Mouse (Mus musculus): ENCODE data around the gene Ppp1r1b. TPM values are rescaled to one million over a fixed set of nuclear protein-coding genes. Genes with fewer than 3 reads are reported as not detected.

Gene Ppp1r1b
- total RNA-seq, 2 experiments from 2014 or later = 146 to 208 TPM

DNA sequence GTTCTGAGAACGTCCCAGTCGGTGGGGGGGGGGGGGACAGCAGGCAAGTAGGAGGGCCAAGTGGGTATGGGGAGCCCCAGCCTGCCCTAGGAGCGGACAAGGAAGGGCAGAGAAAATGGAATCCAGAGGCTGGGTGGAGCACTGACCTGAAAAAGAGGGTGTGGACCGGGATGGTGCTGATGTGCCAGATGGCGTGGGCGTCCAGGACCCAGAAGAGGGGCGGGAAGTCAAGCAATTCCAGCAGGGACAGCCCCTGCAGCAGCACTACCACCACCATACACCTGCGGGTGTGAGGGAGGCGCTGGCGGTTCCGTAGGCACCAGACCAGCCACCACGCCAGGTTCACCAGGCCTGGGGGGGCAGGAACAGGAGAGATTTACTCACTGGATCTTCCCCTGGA is 41.9 kb downstream of the Ppp1r1b start:
- no peak for DNase-seq (ENCODE audit: extremely low spot score in 1 of 2, low spot score in 2 of 2)
- no peak overlapping the region for H3K27ac ChIP-seq
- TF ChIP-seq CTCF (IDR thresholded peaks at IDR 0.05) = no peak
- H3K4me3 ChIP-seq = no peak overlapping the region
- intact Hi-C loops (cut with DNase I) = no loop called here

DNA sequence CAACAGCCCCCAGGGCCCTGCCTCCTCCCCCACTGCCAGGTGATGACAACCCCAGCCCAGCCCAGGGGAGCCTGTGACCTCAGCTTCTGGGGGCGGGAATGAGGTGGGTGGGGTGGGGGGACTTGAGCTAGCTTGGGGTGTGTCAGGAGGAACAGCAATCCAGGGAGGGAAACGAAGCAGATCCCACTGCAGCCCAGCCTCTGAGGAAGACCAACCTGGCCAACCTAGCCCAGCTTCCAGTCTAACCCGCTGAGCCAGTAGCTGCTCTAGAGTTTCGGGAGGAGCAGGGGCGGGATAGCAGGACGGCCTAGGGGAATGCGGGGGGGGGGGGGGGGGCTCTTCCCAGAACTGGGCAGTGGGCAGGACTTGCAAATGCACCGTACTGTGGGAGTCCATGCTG is 43.8 kb downstream of the Ppp1r1b start:
- Histone ChIP-seq H3K27ac (no peak overlapping the region), H3K4me3 (no peak overlapping the region)
- intact Hi-C loops (cut with DNase I) = no loop called here
- TF ChIP-seq CTCF (IDR thresholded peaks at IDR 0.05) = no peak
- DNase-seq (ENCODE audit: extremely low spot score in 1 of 2, low spot score in 2 of 2) = no peak

DNA sequence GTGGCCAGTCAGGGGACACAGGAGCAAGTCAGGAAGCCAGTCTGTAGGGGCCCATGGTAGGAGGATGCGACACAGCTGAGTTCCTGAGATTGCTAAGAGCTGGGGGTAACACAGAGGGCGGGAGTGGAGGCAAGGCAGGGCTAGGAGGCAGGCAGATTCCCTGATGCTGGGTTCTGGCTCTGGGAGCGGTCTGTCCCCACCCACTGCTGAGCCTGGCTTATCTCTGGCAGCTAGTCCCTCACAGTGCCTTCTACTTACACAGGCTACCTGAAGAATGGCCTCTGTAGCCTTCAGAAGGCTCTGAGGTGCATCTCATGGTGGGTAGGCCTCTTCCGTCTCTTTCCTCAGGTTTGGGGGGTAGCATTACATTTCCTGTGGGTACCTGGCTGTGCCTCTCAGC is 44.4 kb downstream of the Ppp1r1b start:
- intact Hi-C loops (cut with DNase I) = no loop called here

DNA sequence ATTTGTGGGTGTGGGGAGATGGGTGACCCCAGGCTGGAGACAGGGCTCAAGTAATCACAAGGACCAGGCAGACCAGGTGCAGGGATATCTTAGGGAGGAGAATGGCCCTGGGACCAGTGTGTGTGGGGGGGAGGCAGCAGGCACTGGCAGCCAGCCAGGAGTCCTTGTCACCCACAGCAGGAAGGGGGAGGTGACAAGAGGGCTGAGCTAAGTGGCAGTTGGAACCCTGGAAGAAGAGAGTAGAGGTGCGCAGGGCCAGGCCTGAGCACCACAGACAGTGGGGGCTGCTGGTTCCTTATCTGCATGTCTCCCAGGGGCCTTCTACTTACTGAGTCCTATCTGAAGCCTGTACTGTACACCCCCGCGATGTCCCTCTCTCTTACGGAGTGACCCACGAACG is 45.1 kb downstream of the Ppp1r1b start:
- intact Hi-C loops (cut with DNase I) = no loop called here
- no peak overlapping the region for H3K4me3 ChIP-seq
- no peak for TF ChIP-seq CTCF (IDR thresholded peaks at IDR 0.05)
- no peak overlapping the region for H3K27ac ChIP-seq
- no peak for DNase-seq (ENCODE audit: extremely low spot score in 1 of 2, low spot score in 2 of 2)

More for the DNA sequence above, 44.4 kb downstream of the Ppp1r1b start:
- no peak for TF ChIP-seq CTCF (IDR thresholded peaks at IDR 0.05)
- Histone ChIP-seq H3K27ac (no peak overlapping the region), H3K4me3 (no peak overlapping the region)
- DNase-seq (ENCODE audit: extremely low spot score in 1 of 2, low spot score in 2 of 2) = no peak

DNA sequence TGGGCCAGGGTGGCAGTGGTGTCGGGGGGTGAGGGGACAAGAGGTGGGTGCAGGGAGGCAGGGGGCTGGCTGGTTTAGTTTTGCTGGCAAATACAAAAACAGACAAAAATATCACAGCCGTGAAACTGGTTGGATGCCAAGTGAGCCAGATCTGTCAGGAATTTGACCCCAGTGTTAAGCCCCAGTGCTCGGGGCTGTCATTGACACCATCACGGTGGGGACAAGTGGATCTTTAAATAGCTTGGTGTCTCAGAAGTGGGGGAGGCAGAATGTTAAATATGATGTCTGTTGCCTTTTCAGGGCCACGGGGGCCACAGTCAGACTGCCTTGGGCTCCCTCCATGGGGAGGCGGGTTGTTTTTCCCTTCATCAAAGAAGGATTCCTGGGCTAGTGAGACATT is 46.1 kb downstream of the Ppp1r1b start:
- TF ChIP-seq CTCF (IDR thresholded peaks at IDR 0.05) = no peak
- DNase-seq (ENCODE audit: extremely low spot score in 1 of 2, low spot score in 2 of 2) = no peak
- Histone ChIP-seq H3K4me3 (no peak overlapping the region), H3K27ac (no peak overlapping the region)
- intact Hi-C loops (cut with DNase I) = no loop called here

DNA sequence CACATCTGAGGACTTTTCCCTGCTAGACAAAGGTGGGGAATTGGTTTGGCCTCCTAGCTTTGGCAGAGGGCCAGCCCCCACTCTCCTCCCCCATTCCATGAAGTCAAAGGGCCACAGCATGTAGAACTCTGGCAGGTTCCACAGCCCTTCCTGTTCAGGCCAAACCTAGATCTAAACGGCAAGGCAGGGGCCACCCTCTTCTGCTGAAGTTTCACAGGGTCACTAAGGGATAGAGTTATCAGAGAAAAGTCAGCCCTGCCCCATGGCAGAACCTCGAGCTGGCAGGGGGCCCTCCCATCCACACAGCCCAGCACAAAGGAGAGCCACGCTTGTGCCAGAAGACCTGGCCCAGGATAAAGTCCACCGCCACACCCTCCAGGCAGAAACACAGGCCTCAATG is 46.8 kb downstream of the Ppp1r1b start:
- intact Hi-C loops (cut with DNase I) = no loop called here
- Histone ChIP-seq H3K4me3 (no peak overlapping the region), H3K27ac (no peak overlapping the region)
- DNase-seq (ENCODE audit: extremely low spot score in 1 of 2, low spot score in 2 of 2) = no peak
- no peak for TF ChIP-seq CTCF (IDR thresholded peaks at IDR 0.05)

DNA sequence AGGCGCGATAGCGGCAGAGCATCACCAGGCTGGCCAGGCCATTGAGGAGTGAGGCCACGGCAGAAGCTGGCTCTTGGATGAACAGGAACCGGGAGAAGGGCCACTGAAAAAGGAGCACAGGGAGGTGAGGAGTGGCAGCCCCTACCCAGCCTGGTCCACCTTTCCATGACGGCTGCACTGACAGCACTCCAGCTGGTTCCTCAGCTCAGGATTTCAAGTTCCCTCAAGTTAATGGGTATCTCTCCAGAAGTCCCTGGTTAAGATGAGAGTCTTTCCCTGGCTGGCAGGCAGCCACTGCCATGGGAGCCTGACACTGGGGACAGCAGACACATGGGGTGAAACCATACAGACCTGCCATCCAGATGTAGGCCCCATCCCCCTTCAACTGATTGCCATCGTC is 49.7 kb downstream of the Ppp1r1b start:
- no peak overlapping the region for H3K27ac ChIP-seq
- TF ChIP-seq CTCF (IDR thresholded peaks at IDR 0.05) = no peak
- intact Hi-C loops (cut with DNase I) = no loop called here
- no peak for DNase-seq (ENCODE audit: extremely low spot score in 1 of 2, low spot score in 2 of 2)
- no peak overlapping the region for H3K4me3 ChIP-seq

DNA sequence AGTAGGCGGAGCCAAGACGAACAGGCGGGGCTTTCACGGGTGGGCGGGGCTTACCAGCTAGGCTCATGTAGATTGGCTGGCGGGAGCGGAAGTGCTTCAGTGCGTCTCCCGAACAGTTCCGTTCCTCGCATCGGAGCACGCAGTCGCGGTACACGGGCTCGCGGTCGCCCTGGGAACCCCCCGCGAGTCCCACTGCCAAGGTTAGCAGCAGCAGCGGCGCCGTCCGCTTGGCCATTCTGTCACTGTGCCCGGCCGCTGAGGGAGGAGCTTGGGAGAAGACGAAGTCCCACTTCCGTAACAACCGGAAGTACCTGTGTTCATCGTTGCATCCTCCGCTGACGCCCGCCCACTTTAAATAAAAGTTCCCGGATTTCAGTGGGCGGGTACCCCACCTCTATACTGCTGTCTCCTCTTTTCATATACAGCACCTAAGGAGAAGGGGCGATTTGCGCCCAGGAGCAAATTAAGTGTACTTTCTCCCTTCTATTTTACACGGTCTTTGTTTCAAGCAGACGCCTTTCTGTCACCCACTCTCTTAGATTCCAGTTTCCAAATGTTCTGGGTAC is 52.0 kb downstream of the Ppp1r1b start, which contains the start of gene Pgap3:
TSS of gene Pgap3 (minus strand) at position 330 of the 566 bp plus-strand sequence.
- Histone ChIP-seq H3K4me3 (peak within 1 kb of the TSS; percentile 71), H3K27ac (peak within 1 kb of the TSS; percentile 93)
- no peak for TF ChIP-seq CTCF (IDR thresholded peaks at IDR 0.05)
- intact Hi-C loops (cut with DNase I) = no loop called here
- peak; percentile 81 to 85 for DNase-seq (ENCODE audit: extremely low spot score in 1 of 2, low spot score in 2 of 2)

DNA sequence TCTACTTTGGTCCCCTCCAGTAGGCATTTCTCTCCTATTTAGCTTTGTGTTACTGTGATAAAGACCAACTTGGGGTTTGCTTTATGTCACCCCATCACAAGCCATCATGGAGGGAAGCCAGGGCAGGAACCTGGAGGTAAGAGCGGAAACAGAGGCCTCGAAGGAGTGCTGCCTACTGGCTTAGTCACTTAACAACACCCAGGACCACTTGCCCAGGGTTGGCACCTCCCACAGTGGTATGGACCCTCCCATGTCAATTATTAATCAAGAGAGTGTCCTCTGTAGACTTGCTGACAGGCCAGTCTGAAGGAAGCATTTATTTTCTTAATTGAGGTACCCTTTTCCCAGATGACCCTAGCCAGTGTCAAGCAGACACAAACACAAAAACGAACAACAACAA is 52.6 kb downstream of the Ppp1r1b start:
- no peak for TF ChIP-seq CTCF (IDR thresholded peaks at IDR 0.05)
- Histone ChIP-seq H3K4me3 (peak overlapping the region; percentile 71), H3K27ac (peak overlapping the region; percentile 93)
- no peak for DNase-seq (ENCODE audit: extremely low spot score in 1 of 2, low spot score in 2 of 2)
- intact Hi-C loops (cut with DNase I) = no loop called here

DNA sequence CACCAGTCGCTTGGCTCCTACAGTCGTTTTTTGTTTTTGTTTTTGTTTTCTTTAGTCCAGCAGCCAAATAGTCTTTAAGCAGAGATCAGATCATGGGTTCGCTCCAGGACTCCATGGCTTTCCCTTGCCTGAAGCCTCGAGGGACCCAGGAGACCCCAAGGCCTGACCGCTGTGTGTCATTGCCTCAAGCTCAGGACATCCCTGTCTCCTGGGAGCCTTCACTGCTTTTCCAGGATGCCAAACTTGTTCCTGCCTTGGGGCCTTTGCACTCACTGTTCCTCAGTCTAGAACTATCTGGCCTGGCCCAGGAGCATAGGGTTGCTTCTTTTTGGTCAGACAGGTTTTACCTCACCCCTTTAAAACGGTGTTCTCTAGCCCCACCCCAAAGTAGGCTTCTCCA is 58.4 kb downstream of the Ppp1r1b start:
- DNase-seq (ENCODE audit: extremely low spot score in 1 of 2, low spot score in 2 of 2) = no peak
- intact Hi-C loops (cut with DNase I) = no loop called here
- no peak for TF ChIP-seq CTCF (IDR thresholded peaks at IDR 0.05)
- Histone ChIP-seq H3K4me3 (no peak overlapping the region), H3K27ac (no peak overlapping the region)

Other genes starting within 250 kb of the Ppp1r1b start
- 10 to 100 TPM; 33.2 to 33.6 TPM for gene Fbxl20, start 198.0 kb upstream of the Ppp1r1b start, total RNA-seq (2021)
- gene Med1, start 155.1 kb upstream of the Ppp1r1b start, total RNA-seq (2021) = 10 to 100 TPM; 54.9 to 55.1 TPM
- gene Cdk12, start 145.3 kb upstream of the Ppp1r1b start, total RNA-seq (2021) = 10 to 100 TPM; 40.0 to 40.3 TPM
- 10 to 100 TPM; 70.2 to 76.3 TPM for gene Neurod2, start 18.8 kb upstream of the Ppp1r1b start, total RNA-seq (2021)
- 10 to 100 TPM; 35.7 to 42.4 TPM for gene Stard3, start 10.0 kb downstream of the Ppp1r1b start, total RNA-seq (2021)
- 1 to 10 TPM; 8.7 to 10.0 TPM for gene Tcap, start 35.4 kb downstream of the Ppp1r1b start, total RNA-seq (2021)
- gene Pnmt, start 38.0 kb downstream of the Ppp1r1b start, total RNA-seq (2021) = under 1 TPM in 1 of 2 experiments, not detected in 1; 0.51 TPM
- 10 to 100 TPM; 10.2 to 11.9 TPM for gene Pgap3, start 52.1 kb downstream of the Ppp1r1b start, total RNA-seq (2021)
- gene Erbb2, start 64.1 kb downstream of the Ppp1r1b start, total RNA-seq (2021) = 1 to 10 TPM; 1.8 to 1.9 TPM
- 100 to 1,000 TPM; 100 to 106 TPM for gene Mien1, start 90.6 kb downstream of the Ppp1r1b start, total RNA-seq (2021)
- gene Grb7, start 98.0 kb downstream of the Ppp1r1b start, total RNA-seq (2021) = 1 to 10 TPM; 2.0 to 2.5 TPM
- under 1 TPM; 0.11 to 0.33 TPM for gene Ikzf3, start 197.6 kb downstream of the Ppp1r1b start, total RNA-seq (2021)
- gene Zpbp2, start 202.7 kb downstream of the Ppp1r1b start, total RNA-seq (2021) = not detected
- gene Ormdl3, start 239.0 kb downstream of the Ppp1r1b start, total RNA-seq (2021) = 10 to 100 TPM; 45.9 to 47.9 TPM
- not detected for gene Lrrc3c, start 249.9 kb downstream of the Ppp1r1b start, total RNA-seq (2021)

Measured in left cerebral cortex, adult 2 months (tissue).